Mouse (Mus musculus) G1E (cell line): Measurements from ENCODE around the gene Ms4a8a.

ENCODE experiments used
- CTCF ChIP-seq: IDR thresholded peaks from 2 replicates; pipeline ENCODE4 v1.5.1; 2012; ENCODE audit warnings: low read depth, low read length, inconsistent platforms, mixed read lengths
- GATA1 ChIP-seq: IDR thresholded peaks from 2 replicates; pipeline ENCODE4 v1.6.1; 2012; ENCODE audit warnings: borderline replicate concordance, low read length, inconsistent platforms, mixed read lengths
- POLR2AphosphoS5 ChIP-seq: IDR thresholded peaks from 2 replicates; pipeline ENCODE4 v1.6.1; 2012; ENCODE audit warnings: low read depth, low read length, inconsistent platforms; ENCODE audit not compliant: insufficient replicate concordance
- TAL1 ChIP-seq: conservative IDR thresholded peaks from 2 replicates; pipeline ENCODE4 v1.6.1; 2012; ENCODE audit warnings: low read depth, low read length, inconsistent platforms, mixed read lengths

DNA sequence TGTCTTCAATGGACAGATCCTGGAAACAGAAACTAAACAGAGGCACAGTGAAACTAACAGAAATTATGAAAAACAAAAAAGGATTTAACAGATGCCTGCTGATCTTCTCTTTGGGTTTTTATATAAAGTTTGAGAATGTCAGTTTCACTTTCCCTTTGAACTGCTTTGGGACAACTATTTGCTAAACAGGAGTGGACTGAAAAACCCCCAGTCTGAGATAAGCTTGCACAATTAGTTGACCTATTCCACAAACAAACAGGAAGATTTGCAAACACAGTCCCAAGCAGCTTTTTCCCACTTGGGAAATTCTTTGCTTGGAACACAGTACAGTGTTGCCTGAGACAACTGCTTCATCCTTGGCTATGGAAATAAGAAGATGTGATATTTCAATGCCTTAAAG lies 43.3 kb downstream of the Ms4a8a start:
- TF ChIP-seq CTCF (no peak), TAL1 (no peak), GATA1 (no peak), POLR2AphosphoS5 (no peak)
